Comparison of ENCODE assay signal across 15 mouse cellular contexts in the genomic region with DNA sequence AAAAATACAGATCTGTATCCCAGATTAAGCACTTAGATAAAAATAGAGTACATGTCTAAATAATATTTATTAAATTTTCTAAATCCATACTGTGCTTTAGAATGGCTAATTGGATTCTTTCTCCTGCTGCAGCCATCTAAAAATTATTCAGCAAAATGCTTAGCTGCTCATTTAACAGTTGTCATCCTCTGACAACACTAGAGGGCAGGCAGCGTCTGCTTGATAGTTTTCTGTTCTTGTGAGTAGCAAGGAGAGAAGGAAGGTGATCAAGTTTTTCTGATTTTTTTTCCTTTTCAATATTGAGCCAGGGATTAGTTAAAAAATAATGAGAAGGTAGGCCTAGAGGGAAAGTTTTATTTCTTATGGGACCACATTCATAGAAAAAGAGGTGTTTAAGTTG. TPM values are rescaled to one million over a fixed set of nuclear protein-coding genes. Genes with fewer than 3 reads are reported as not detected.
A peak's percentile ranks its signal among the peaks of the same experiment; 100 is the strongest.
DNase-seq lines count a peak whose midpoint lies in the region; ATAC-seq and TF ChIP-seq lines count a peak whose summit lies in the region.
"Had no signal": no experiment of that assay in that cellular context is flagged by ENCODE, and none has a peak within 500 bp of the region (broad histone marks: within the 10 kb centered on the region; RNA-seq: fewer than 3 reads in every experiment).

No protein-coding gene starts in this region.

- ATAC-seq in Patski, result no peak

- no peak for TF ChIP-seq EP300 in heart, adult 2 months (IDR thresholded peaks at IDR 0.05; ENCODE audit: insufficient read depth, low read depth, low read length)

- CTCF ChIA-PET in Patski (lab: Charles Lee), result interaction anchor here (1.3 to 2.3 kb wide), 2 partner anchors 134 to 137 kb away, joined by 7 to 10 read pairs; no protein-coding TSS in a partner anchor

- H3K27me3 ChIP-seq in heart, adult 2 months (ENCODE audit: control insufficient read depth, insufficient read depth, low read length), result no peaks in the 10 kb centered on the region
- no peaks in the 10 kb centered on the region for H3K27me3 ChIP-seq in Patski
- H3K27me3 ChIP-seq: heart, embryonic 15.5 days; limb, embryonic 12.5 days had no signal

- no peak overlapping the region for H3K27ac ChIP-seq in heart, adult 2 months
- H3K27ac ChIP-seq: heart, embryonic 15.5 days; limb, embryonic 12.5 days had no signal

- DNase-seq in heart, adult 2 months, result no peak
- DNase-seq in heart, postnatal 4 days, result no peak
- DNase-seq in left cerebral cortex, postnatal 25 days (ENCODE audit: low spot score in 2 of 2), result peak; percentile 10 to 44
- no peak for DNase-seq in left cerebral cortex, postnatal 4 days
- peak; percentile 60 for DNase-seq in 3T3-L1 (ENCODE audit: low read depth, low spot score)
- no peak for DNase-seq in Patski (ENCODE audit: low read depth, low spot score)
- no peak for DNase-seq in adrenal gland, adult 2 months
- DNase-seq: adrenal gland, postnatal 10 days; kidney, postnatal 10 days; layer of hippocampus, adult 9-11 months; thymus, postnatal 4 days had no signal

- POLR2A ChIA-PET in Patski (lab: Charles Lee), result interaction anchor here (0.6 kb wide), 1 partner anchor 14 kb away, joined by 7 read pairs; no protein-coding TSS in a partner anchor

- intact Hi-C loops in heart, adult 2 months (cut with DNase I), result loop anchor here (5.0 kb wide), 1 partner anchor 134 kb away; a partner anchor contains a TSS
- intact Hi-C loops in left cerebral cortex, postnatal 25 days (cut with DNase I), result loop anchor here (5.0 to 10.0 kb wide), 2 partner anchors 134 to 392 kb away; a partner anchor contains a TSS
- intact Hi-C loops in left cerebral cortex, postnatal 4 days (cut with DNase I), result no loop called here

- no peaks in the 10 kb centered on the region for H3K36me3 ChIP-seq in heart, adult 2 months (ENCODE audit: control insufficient read depth, insufficient read depth, low read length)

- TF ChIP-seq POLR2A in heart, adult 2 months (IDR thresholded peaks at IDR 0.05; ENCODE audit: insufficient read depth, low read depth, low read length), result no peak

- TF ChIP-seq CTCF in heart, adult 2 months (IDR thresholded peaks at IDR 0.05), result peak; percentile 61
- peak; percentile 60 for TF ChIP-seq CTCF in Patski (IDR thresholded peaks at IDR 0.05)

- no peaks in the 10 kb centered on the region for H3K4me1 ChIP-seq in heart, adult 2 months (ENCODE audit: control insufficient read depth, insufficient read depth, low read length)
- H3K4me1 ChIP-seq: heart, embryonic 15.5 days; megakaryocyte, embryonic 14.5 days had no signal

- H3K4me3 ChIP-seq in heart, adult 2 months, result no peak overlapping the region
- H3K4me3 ChIP-seq: heart, embryonic 15.5 days; limb, embryonic 12.5 days; megakaryocyte, embryonic 14.5 days; myocyte had no signal

- H3K9ac ChIP-seq in heart, adult 2 months (ENCODE audit: low read depth, low read length), result no peak overlapping the region
- H3K9ac ChIP-seq: heart, embryonic 15.5 days; limb, embryonic 12.5 days had no signal

- 83% methylated on average over 1 of the region's 1 CpGs for WGBS in heart, adult 2 months

- no peaks in the 10 kb centered on the region for H3K79me2 ChIP-seq in heart, adult 2 months (replicated peaks; ENCODE audit: control insufficient read depth, insufficient read depth, low read length)

- in situ Hi-C loops in Patski (cut with MboI; ENCODE audit: low pct_unique_long_range_greater_than_20kb), result no loop called here

RNA-seq across cellular contexts. Expression of a gene that starts 10.6 kb away (rescaled TPM):
- 1 to 10 TPM; 5.9 TPM for total RNA-seq in heart, adult 2 months (2021)
- 3.0 and 3.2 TPM in 2 replicates for polyA plus RNA-seq in heart, adult 2 months (2012; rRNA removed)
- total RNA-seq in heart, postnatal 4 days (2021), result 10 to 100 TPM; 22.6 to 24.2 TPM
- 1 to 10 TPM; 2.7 to 3.1 TPM for total RNA-seq in left cerebral cortex, postnatal 25 days (2021)
- total RNA-seq in left cerebral cortex, postnatal 4 days (2021), result 1 to 10 TPM; 2.3 to 3.0 TPM
- polyA plus RNA-seq in Patski (2021), result 14.5 TPM
- 1 to 10 TPM in 1 of 2 experiments, under 1 TPM in 1; 0.98 to 1.0 TPM for total RNA-seq in adrenal gland, adult 2 months (2021)
- 1.3 and 2.3 TPM in 2 replicates for polyA plus RNA-seq in adrenal gland, adult 2 months (2012; rRNA removed)

RNA-seq across cellular contexts. Expression of a gene that starts 17.2 kb away (rescaled TPM):
- 100 to 1,000 TPM; 150 to 161 TPM for total RNA-seq in heart, adult 2 months (2021)
- 55.4 and 84.2 TPM in 2 replicates for polyA plus RNA-seq in heart, adult 2 months (2012; rRNA removed)
- total RNA-seq in heart, postnatal 4 days (2021), result 100 to 1,000 TPM; 118 to 124 TPM
- 10 to 100 TPM; 79.1 to 81.7 TPM for total RNA-seq in left cerebral cortex, postnatal 25 days (2021)
- total RNA-seq in left cerebral cortex, postnatal 4 days (2021), result 10 to 100 TPM; 61.4 to 62.1 TPM
- 4.2 TPM for polyA plus RNA-seq in Patski (2021)
- 10 to 100 TPM; 12.3 to 13.8 TPM for total RNA-seq in adrenal gland, adult 2 months (2021)
- 3.3 and 4.3 TPM in 2 replicates for polyA plus RNA-seq in adrenal gland, adult 2 months (2012; rRNA removed)

Comparison
In these comparisons a context has a peak if more than half of its experiments do, and no peak if none do; other contexts are left out.
1. DNase-seq: peak in left cerebral cortex, postnatal 25 days (2 of 2) and 3T3-L1 (single experiment); none in heart, adult 2 months (0 of 2), heart, postnatal 4 days (single experiment), left cerebral cortex, postnatal 4 days (single experiment), Patski (single experiment) and adrenal gland, adult 2 months (single experiment).
2. RNA of a gene that starts 17.2 kb away (total RNA-seq): 150 to 161 TPM in heart, adult 2 months, 118 to 124 TPM in heart, postnatal 4 days, 79.1 to 81.7 TPM in left cerebral cortex, postnatal 25 days and 61.4 to 62.1 TPM in left cerebral cortex, postnatal 4 days; 12.3 to 13.8 TPM in adrenal gland, adult 2 months; every median in the first group is over 4 times any median in the second.